Mouse (Mus musculus): ENCODE data around the gene Kcne2.

- no peak for TF ChIP-seq CTCF (IDR thresholded peaks at IDR 0.05; ENCODE audit: control insufficient read depth, insufficient read depth, low read length)
- no peak for TF ChIP-seq POLR2A (IDR thresholded peaks at IDR 0.05; ENCODE audit: borderline replicate concordance, control insufficient read depth, low read depth, low read length)
These were observed 2.1 kb upstream of the Kcne2 start for GRCm38 (mm10) chr16:92290045-92290444.
